Mouse (Mus musculus): Measurements from ENCODE around the gene Ect2l. TPM values are rescaled to one million over a fixed set of nuclear protein-coding genes. Genes with fewer than 3 reads are reported as not detected.

Ect2l gene
- polyA plus RNA-seq (2015; fragmentation: Nextera tagmentation; extraction: Ambion mirVana) = 0.38 and 0.55 TPM in 2 replicates

- Histone ChIP-seq H3K9me3 (replicated peaks) (no peaks in the 10 kb centered on the region), H3K4me3 (replicated peaks) (no peak within 1 kb of the TSS), H3K9ac (no peak within 1 kb of the TSS), H3K4me2 (peak within 1 kb of the TSS; percentile 49), H3K4me1 (peaks cover 6% of the 10 kb centered on the region), H3K27ac (no peak within 1 kb of the TSS), H3K36me3 (no peaks in the 10 kb centered on the region), H3K27me3 (no peaks in the 10 kb centered on the region)
- ATAC-seq (replicated peaks; ENCODE audit: low FRiP score) = peak; percentile 74
- WGBS = 6% methylated on average over 11 of the region's 11 CpGs
Measured at GRCm38 (mm10) chr10:18210726-18211125, at the start of gene Ect2l. Ect2l (minus strand) TSS chr10:18210890.

- Histone ChIP-seq H3K36me3 (no peaks in the 10 kb centered on the region), H3K9me3 (replicated peaks) (no peaks in the 10 kb centered on the region), H3K4me2 (no peak overlapping the region), H3K27ac (no peak overlapping the region), H3K9ac (no peak overlapping the region), H3K4me3 (replicated peaks) (no peak overlapping the region), H3K27me3 (no peaks in the 10 kb centered on the region), H3K4me1 (no peaks in the 10 kb centered on the region)
- no peak for ATAC-seq (replicated peaks; ENCODE audit: low FRiP score)
- WGBS = 81% methylated on average over 4 of the region's 4 CpGs
Measured at GRCm38 (mm10) chr10:18251345-18251744, 40.7 kb upstream of the Ect2l start.

GRCm38 (mm10) chr10:18243614-18244013 is 32.9 kb upstream of the Ect2l start:
- Histone ChIP-seq H3K36me3 (no peaks in the 10 kb centered on the region), H3K4me1 (no peaks in the 10 kb centered on the region), H3K27ac (no peak overlapping the region), H3K27me3 (no peaks in the 10 kb centered on the region), H3K4me3 (replicated peaks) (no peak overlapping the region), H3K9ac (no peak overlapping the region), H3K9me3 (replicated peaks) (no peaks in the 10 kb centered on the region), H3K4me2 (no peak overlapping the region)
- WGBS = 51% methylated on average over 2 of the region's 2 CpGs
- ATAC-seq (replicated peaks; ENCODE audit: low FRiP score) = no peak

GRCm38 (mm10) chr10:18237191-18237590 is 26.5 kb upstream of the Ect2l start:
- H3K9ac ChIP-seq = no peak overlapping the region
- no peak overlapping the region for H3K4me3 ChIP-seq (replicated peaks)
- no peak overlapping the region for H3K4me2 ChIP-seq
- 0 out of 2 replicates have a peak, but pooled peaks cover 9% of the 10 kb centered on the region for H3K4me1 ChIP-seq
- no peak for ATAC-seq (replicated peaks; ENCODE audit: low FRiP score)
- 90% methylated on average over 7 of the region's 7 CpGs for WGBS
- no peaks in the 10 kb centered on the region for H3K9me3 ChIP-seq (replicated peaks)
- no peaks in the 10 kb centered on the region for H3K27me3 ChIP-seq
- no peak overlapping the region for H3K27ac ChIP-seq
- H3K36me3 ChIP-seq = no peaks in the 10 kb centered on the region

- Histone ChIP-seq H3K27ac (no peak overlapping the region), H3K9me3 (replicated peaks) (no peaks in the 10 kb centered on the region), H3K36me3 (no peaks in the 10 kb centered on the region), H3K4me3 (replicated peaks) (no peak overlapping the region), H3K9ac (no peak overlapping the region), H3K4me2 (no peak overlapping the region), H3K27me3 (no peaks in the 10 kb centered on the region), H3K4me1 (0 out of 2 replicates have a peak, but pooled peaks cover 9% of the 10 kb centered on the region)
- WGBS = 82% methylated on average over 5 of the region's 5 CpGs
- no peak for ATAC-seq (replicated peaks; ENCODE audit: low FRiP score)
Measured at GRCm38 (mm10) chr10:18236328-18236927, 25.7 kb upstream of the Ect2l start.

- WGBS = 9% methylated on average over 14 of the region's 14 CpGs
- Histone ChIP-seq H3K4me3 (replicated peaks) (peak overlapping the region; percentile 66), H3K4me2 (peak overlapping the region; percentile 79), H3K4me1 (0 out of 2 replicates have a peak, but pooled peaks cover 9% of the 10 kb centered on the region), H3K27me3 (no peaks in the 10 kb centered on the region), H3K36me3 (no peaks in the 10 kb centered on the region), H3K9ac (peak overlapping the region; percentile 64), H3K27ac (no peak overlapping the region), H3K9me3 (replicated peaks) (no peaks in the 10 kb centered on the region)
- ATAC-seq (replicated peaks; ENCODE audit: low FRiP score) = no peak; the same call in 1 of the 2 replicates
Measured at GRCm38 (mm10) chr10:18235402-18235747, 24.7 kb upstream of the Ect2l start.

- H3K27ac ChIP-seq = peak within 1 kb of the TSS; percentile 77
- H3K4me3 ChIP-seq (replicated peaks) = peak within 1 kb of the TSS; percentile 66
- peak; percentile 98 for ATAC-seq (replicated peaks; ENCODE audit: low FRiP score)
- H3K9me3 ChIP-seq (replicated peaks) = no peaks in the 10 kb centered on the region
- no peaks in the 10 kb centered on the region for H3K27me3 ChIP-seq
- 0 out of 2 replicates have a peak, but pooled peaks cover 9% of the 10 kb centered on the region for H3K4me1 ChIP-seq
- H3K36me3 ChIP-seq = no peaks in the 10 kb centered on the region
- WGBS = 1% methylated on average over 41 of the region's 41 CpGs
- peak within 1 kb of the TSS; percentile 64 for H3K9ac ChIP-seq
- peak within 1 kb of the TSS; percentile 79 for H3K4me2 ChIP-seq
Measured at GRCm38 (mm10) chr10:18234560-18235401, 24.1 kb upstream of the Ect2l start, which contains the start of gene Ccdc28a. Ccdc28a (minus strand) TSS chr10:18234998.

- H3K9ac ChIP-seq = no peak overlapping the region
- H3K4me2 ChIP-seq = peak overlapping the region; percentile 79
- peak overlapping the region; percentile 66 for H3K4me3 ChIP-seq (replicated peaks)
- H3K27me3 ChIP-seq = no peaks in the 10 kb centered on the region
- WGBS = 55% methylated on average over 3 of the region's 3 CpGs
- no peaks in the 10 kb centered on the region for H3K9me3 ChIP-seq (replicated peaks)
- 0 out of 2 replicates have a peak, but pooled peaks cover 9% of the 10 kb centered on the region for H3K4me1 ChIP-seq
- H3K36me3 ChIP-seq = no peaks in the 10 kb centered on the region
- no peak for ATAC-seq (replicated peaks; ENCODE audit: low FRiP score)
- no peak overlapping the region for H3K27ac ChIP-seq
Measured at GRCm38 (mm10) chr10:18233891-18234290, 23.2 kb upstream of the Ect2l start.

GRCm38 (mm10) chr10:18224386-18224785 is 13.7 kb upstream of the Ect2l start:
- no peak overlapping the region for H3K27ac ChIP-seq
- no peak overlapping the region for H3K9ac ChIP-seq
- H3K4me1 ChIP-seq = no peaks in the 10 kb centered on the region
- H3K27me3 ChIP-seq = no peaks in the 10 kb centered on the region
- 79% methylated on average over 3 of the region's 3 CpGs for WGBS
- H3K4me2 ChIP-seq = no peak overlapping the region
- H3K9me3 ChIP-seq (replicated peaks) = no peaks in the 10 kb centered on the region
- no peak for ATAC-seq (replicated peaks; ENCODE audit: low FRiP score)
- H3K36me3 ChIP-seq = no peaks in the 10 kb centered on the region
- H3K4me3 ChIP-seq (replicated peaks) = no peak overlapping the region

- no peaks in the 10 kb centered on the region for H3K27me3 ChIP-seq
- H3K4me2 ChIP-seq = no peak overlapping the region
- 83% methylated on average over 10 of the region's 10 CpGs for WGBS
- H3K27ac ChIP-seq = no peak overlapping the region
- no peak overlapping the region for H3K9ac ChIP-seq
- no peak for ATAC-seq (replicated peaks; ENCODE audit: low FRiP score)
- H3K9me3 ChIP-seq (replicated peaks) = no peaks in the 10 kb centered on the region
- no peaks in the 10 kb centered on the region for H3K36me3 ChIP-seq
- no peaks in the 10 kb centered on the region for H3K4me1 ChIP-seq
- no peak overlapping the region for H3K4me3 ChIP-seq (replicated peaks)
Measured at GRCm38 (mm10) chr10:18219351-18219750, 8.7 kb upstream of the Ect2l start.

- WGBS = 77% methylated on average over 5 of the region's 5 CpGs
- no peak overlapping the region for H3K4me2 ChIP-seq
- ATAC-seq (replicated peaks; ENCODE audit: low FRiP score) = no peak
Measured at GRCm38 (mm10) chr10:18214124-18214523, 3.4 kb upstream of the Ect2l start.

GRCm38 (mm10) chr10:18213373-18213772 is 2.7 kb upstream of the Ect2l start:
- Histone ChIP-seq H3K4me2 (no peak overlapping the region), H3K4me3 (replicated peaks) (no peak overlapping the region), H3K9ac (no peak overlapping the region), H3K36me3 (no peaks in the 10 kb centered on the region), H3K27me3 (no peaks in the 10 kb centered on the region), H3K27ac (no peak overlapping the region), H3K4me1 (peaks cover 6% of the 10 kb centered on the region), H3K9me3 (replicated peaks) (no peaks in the 10 kb centered on the region)
- 80% methylated on average over 4 of the region's 4 CpGs for WGBS
- ATAC-seq (replicated peaks; ENCODE audit: low FRiP score) = no peak

More at GRCm38 (mm10) chr10:18214124-18214523, 3.4 kb upstream of the Ect2l start:
- Histone ChIP-seq H3K36me3 (no peaks in the 10 kb centered on the region), H3K4me3 (replicated peaks) (no peak overlapping the region), H3K27ac (no peak overlapping the region), H3K27me3 (no peaks in the 10 kb centered on the region), H3K9me3 (replicated peaks) (no peaks in the 10 kb centered on the region), H3K4me1 (peaks cover 6% of the 10 kb centered on the region), H3K9ac (no peak overlapping the region)

Data from kidney, embryonic 15.5 days (tissue).